Mouse (Mus musculus): Measurements from ENCODE around the gene 5830473C10Rik. TPM values are rescaled to one million over a fixed set of nuclear protein-coding genes. Genes with fewer than 3 reads are reported as not detected.
"Not testable (repeated sequence)": the region's sequence is repeated elsewhere in the genome, so short reads cannot be mapped to it uniquely, and the experiment has no call there.

Gene 5830473C10Rik
- polyA plus RNA-seq, 1 experiment = not detected

DNA sequence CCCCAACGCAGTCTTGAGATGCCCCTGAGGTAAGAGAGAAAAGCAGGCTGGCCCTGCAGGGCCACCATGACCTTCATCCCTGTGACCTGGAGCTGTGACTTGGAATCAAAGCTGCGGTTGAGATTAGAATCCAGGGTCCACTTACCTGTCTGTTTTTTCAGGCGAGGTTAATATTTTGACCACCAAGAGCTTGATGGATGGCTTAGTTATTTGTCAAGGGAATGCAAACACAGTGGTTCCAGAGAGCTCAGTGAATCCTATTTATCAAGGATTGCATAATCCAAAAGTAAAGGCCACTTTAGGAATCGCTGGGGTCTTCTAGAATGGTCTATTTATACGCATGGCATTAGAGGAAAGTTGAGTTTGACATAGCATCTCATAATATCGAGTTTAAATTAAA, 21.3 kb downstream of the 5830473C10Rik start:
- H3K27ac ChIP-seq (replicated peaks; ENCODE audit: low read depth, low read length) = no peak overlapping the region
- no peak overlapping the region for H3K4me3 ChIP-seq (ENCODE audit: insufficient read depth, low read depth, low read length)
- H3K4me1 ChIP-seq (ENCODE audit: control insufficient read depth, insufficient read depth, insufficient read length, low read length) = no peaks in the 10 kb centered on the region

DNA sequence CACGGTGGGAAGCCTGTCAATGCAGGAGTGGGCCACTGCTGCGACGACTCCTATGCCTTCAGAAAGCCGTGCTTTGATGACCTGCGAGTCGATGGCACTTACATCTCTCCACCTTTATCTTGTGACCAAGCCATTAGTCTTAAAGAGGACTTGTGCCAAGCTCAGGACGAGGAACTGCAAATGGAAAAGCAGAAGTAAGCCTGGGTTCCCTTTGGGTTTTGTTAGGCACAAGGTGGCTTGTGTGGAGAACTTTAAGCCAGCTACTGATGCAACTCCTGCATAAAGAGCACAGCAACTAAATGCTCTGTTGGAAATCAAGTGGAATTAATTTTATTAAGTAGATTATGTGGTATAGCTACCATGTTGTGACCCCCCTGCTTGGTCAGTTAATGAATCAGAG, 23.9 kb downstream of the 5830473C10Rik start:
- Histone ChIP-seq H3K4me1 (ENCODE audit: control insufficient read depth, insufficient read depth, insufficient read length, low read length) (no peaks in the 10 kb centered on the region), H3K27ac (replicated peaks; ENCODE audit: low read depth, low read length) (no peak overlapping the region), H3K4me3 (ENCODE audit: insufficient read depth, low read depth, low read length) (no peak overlapping the region)

GRCm38 (mm10) chr5:90586511-90586910, 25.6 kb downstream of the 5830473C10Rik start:
- Histone ChIP-seq H3K4me3 (ENCODE audit: insufficient read depth, low read depth, low read length) (no peak overlapping the region), H3K27ac (replicated peaks; ENCODE audit: low read depth, low read length) (no peak overlapping the region), H3K4me1 (ENCODE audit: control insufficient read depth, insufficient read depth, insufficient read length, low read length) (no peaks in the 10 kb centered on the region)

- Histone ChIP-seq H3K4me3 (ENCODE audit: insufficient read depth, low read depth, low read length) (no peak overlapping the region), H3K4me1 (ENCODE audit: control insufficient read depth, insufficient read depth, insufficient read length, low read length) (no peaks in the 10 kb centered on the region), H3K27ac (replicated peaks; ENCODE audit: low read depth, low read length) (no peak overlapping the region)
These were observed 27.2 kb downstream of the 5830473C10Rik start for GRCm38 (mm10) chr5:90588104-90588503.

DNA sequence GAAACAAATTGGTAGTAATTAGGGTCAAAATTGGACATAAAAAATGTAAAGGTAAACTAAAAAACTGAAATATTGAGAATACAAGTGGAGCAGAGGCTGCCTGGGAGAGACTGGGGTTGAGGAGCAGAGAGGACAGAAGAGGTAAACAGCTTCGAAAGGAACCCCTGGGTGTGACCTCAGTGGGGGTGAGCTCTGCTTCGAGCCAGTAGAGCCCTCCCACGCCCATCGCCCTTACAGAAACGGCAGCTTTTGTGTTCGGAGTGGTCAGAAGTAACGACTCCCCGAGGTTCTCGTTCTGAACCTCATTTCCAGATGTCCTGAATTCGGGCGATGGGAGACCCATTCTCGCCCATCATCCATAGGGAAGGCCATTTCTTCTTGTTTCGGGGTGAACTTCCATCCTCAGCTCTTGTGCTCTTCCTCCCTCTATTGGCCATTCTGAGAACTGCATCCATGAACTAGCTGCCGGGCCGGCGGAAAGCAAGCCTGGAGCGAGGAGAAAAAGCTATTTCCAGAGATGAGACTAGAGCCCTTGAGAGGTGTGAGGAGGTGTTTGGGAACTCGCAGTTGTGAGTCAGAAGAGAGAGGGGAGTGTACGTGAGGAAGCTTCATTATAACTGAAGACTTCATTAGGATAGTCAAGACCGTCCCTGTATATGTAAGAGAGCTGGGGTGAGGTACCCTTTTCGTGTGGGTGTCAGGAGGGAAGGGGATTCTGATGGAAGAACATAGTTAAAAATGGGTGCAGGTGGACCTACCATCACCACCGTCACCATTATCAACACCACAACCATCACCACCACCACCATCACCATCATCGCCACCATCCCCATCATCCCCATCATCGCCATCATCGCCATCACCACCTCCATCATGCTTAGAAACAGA, 28.0 kb downstream of the 5830473C10Rik start:
- no peak overlapping the region for H3K4me3 ChIP-seq (ENCODE audit: insufficient read depth, low read depth, low read length)
- H3K4me1 ChIP-seq (ENCODE audit: control insufficient read depth, insufficient read depth, insufficient read length, low read length) = no peaks in the 10 kb centered on the region
- H3K27ac ChIP-seq (replicated peaks; ENCODE audit: low read depth, low read length) = no peak overlapping the region

DNA sequence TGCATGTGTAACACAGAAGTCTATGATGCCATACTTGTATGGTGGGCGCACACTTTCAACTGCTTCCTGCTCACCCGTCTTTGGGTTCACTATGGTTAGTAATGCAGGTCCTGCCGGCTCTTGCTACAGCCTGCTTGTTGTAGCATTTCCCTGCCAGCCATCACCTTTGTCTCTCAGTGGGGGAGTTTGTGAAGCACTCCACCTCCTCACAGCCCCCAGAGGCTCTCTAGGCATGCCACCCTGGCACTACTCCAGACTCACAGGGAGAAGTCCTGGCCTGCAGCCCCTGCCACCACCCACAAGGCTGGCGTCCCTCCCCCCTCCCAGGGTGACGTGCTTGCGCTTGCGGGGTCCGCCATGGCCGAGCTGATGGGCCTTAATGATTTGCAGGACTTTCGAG, 29.8 kb downstream of the 5830473C10Rik start:
- H3K4me1 ChIP-seq (ENCODE audit: control insufficient read depth, insufficient read depth, insufficient read length, low read length) = no peaks in the 10 kb centered on the region
- no peak overlapping the region for H3K4me3 ChIP-seq (ENCODE audit: insufficient read depth, low read depth, low read length)
- H3K27ac ChIP-seq (replicated peaks; ENCODE audit: low read depth, low read length) = no peak overlapping the region

GRCm38 (mm10) chr5:90591936-90592335, 31.0 kb downstream of the 5830473C10Rik start:
- no peak overlapping the region for H3K4me3 ChIP-seq (ENCODE audit: insufficient read depth, low read depth, low read length)
- no peaks in the 10 kb centered on the region for H3K4me1 ChIP-seq (ENCODE audit: control insufficient read depth, insufficient read depth, insufficient read length, low read length)
- no peak overlapping the region for H3K27ac ChIP-seq (replicated peaks; ENCODE audit: low read depth, low read length)

DNA sequence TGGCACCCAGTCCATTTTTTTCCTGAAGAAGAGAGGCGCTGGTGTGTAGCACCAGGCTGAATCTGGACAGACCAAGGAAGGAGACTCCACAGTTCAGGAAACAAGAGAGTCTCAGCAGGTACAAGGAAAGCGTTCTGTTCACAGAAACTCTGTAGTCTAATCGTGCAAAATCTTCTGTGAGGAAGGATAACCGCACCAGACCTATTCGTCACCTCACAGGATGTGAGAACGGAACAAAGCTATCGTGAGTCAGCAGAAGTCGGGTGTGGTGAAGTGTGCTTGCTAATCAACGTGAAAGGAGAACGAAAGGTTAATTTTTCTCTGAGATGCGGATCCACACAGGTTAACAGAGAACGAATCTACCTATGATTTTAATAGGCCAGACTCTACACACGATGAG, 34.0 kb downstream of the 5830473C10Rik start:
- no peak overlapping the region for H3K4me3 ChIP-seq (ENCODE audit: insufficient read depth, low read depth, low read length)
- no peak overlapping the region for H3K27ac ChIP-seq (replicated peaks; ENCODE audit: low read depth, low read length)
- H3K4me1 ChIP-seq (ENCODE audit: control insufficient read depth, insufficient read depth, insufficient read length, low read length) = no peaks in the 10 kb centered on the region

DNA sequence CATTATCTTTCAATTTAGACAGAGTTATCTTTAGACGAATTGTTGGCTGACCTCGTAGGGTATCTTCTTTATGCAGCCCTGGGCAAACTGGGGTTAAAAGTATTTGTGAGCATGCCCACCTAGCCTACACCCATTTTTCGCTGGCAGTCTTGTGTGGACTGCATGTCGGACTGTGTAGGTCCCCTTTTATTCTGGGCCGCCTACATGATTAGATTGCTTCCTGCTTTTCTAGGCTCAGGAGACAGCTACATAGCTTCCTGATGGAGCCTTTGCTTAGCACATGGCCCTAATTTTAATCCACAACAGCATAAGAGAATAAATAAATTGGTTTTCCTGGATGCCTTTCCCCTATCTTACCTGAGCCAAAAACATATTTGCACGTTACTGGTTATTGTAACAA, 35.2 kb downstream of the 5830473C10Rik start:
- Histone ChIP-seq H3K4me3 (ENCODE audit: insufficient read depth, low read depth, low read length) (no peak overlapping the region), H3K4me1 (ENCODE audit: control insufficient read depth, insufficient read depth, insufficient read length, low read length) (no peaks in the 10 kb centered on the region), H3K27ac (replicated peaks; ENCODE audit: low read depth, low read length) (no peak overlapping the region)

- Histone ChIP-seq H3K4me1 (ENCODE audit: control insufficient read depth, insufficient read depth, insufficient read length, low read length) (no peaks in the 10 kb centered on the region), H3K27ac (replicated peaks; ENCODE audit: low read depth, low read length) (no peak overlapping the region), H3K4me3 (ENCODE audit: insufficient read depth, low read depth, low read length) (no peak overlapping the region)
These were observed 40.6 kb downstream of the 5830473C10Rik start for GRCm38 (mm10) chr5:90601469-90601868.

DNA sequence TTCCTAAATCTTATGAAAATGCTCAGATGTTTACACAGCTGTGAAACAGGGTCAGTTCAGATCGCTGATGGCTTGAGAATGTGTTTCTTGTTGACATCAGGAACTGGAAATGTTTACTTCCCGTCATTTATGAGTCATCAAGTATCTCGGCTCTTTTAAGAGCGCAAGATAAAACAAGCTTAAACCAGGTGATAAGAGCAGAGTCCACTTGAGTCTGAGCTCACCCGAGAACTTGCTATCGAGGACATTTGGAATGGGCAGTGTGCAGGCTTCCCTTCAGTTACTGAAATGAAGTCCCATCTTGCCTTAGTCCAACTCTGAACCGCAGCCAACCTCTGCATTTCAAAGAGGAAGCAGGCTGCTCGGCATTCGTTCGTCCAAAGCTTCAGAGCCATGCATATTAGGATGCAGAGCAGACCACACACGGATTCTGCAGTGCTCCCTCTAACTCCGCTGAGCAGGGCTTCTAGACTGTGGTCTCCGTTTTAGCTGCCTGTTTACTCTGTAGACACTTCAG, 42.6 kb downstream of the 5830473C10Rik start:
- Histone ChIP-seq H3K4me3 (ENCODE audit: insufficient read depth, low read depth, low read length) (no peak overlapping the region), H3K4me1 (ENCODE audit: control insufficient read depth, insufficient read depth, insufficient read length, low read length) (no peaks in the 10 kb centered on the region), H3K27ac (replicated peaks; ENCODE audit: low read depth, low read length) (no peak overlapping the region)

GRCm38 (mm10) chr5:90608906-90609305, 48.0 kb downstream of the 5830473C10Rik start:
- H3K4me1 ChIP-seq (ENCODE audit: control insufficient read depth, insufficient read depth, insufficient read length, low read length) = no peaks in the 10 kb centered on the region
- H3K27ac ChIP-seq (replicated peaks; ENCODE audit: low read depth, low read length) = no peak overlapping the region
- H3K4me3 ChIP-seq (ENCODE audit: insufficient read depth, low read depth, low read length) = no peak overlapping the region

- Histone ChIP-seq H3K27ac (replicated peaks; ENCODE audit: low read depth, low read length) (no peak overlapping the region), H3K4me1 (ENCODE audit: control insufficient read depth, insufficient read depth, insufficient read length, low read length) (no peaks in the 10 kb centered on the region), H3K4me3 (ENCODE audit: insufficient read depth, low read depth, low read length) (no peak overlapping the region)
These were observed 50.5 kb downstream of the 5830473C10Rik start for GRCm38 (mm10) chr5:90611388-90611787.

GRCm38 (mm10) chr5:90611996-90612611, 51.2 kb downstream of the 5830473C10Rik start:
- Histone ChIP-seq H3K4me1 (ENCODE audit: control insufficient read depth, insufficient read depth, insufficient read length, low read length) (no peaks in the 10 kb centered on the region), H3K4me3 (ENCODE audit: insufficient read depth, low read depth, low read length) (no peak overlapping the region), H3K27ac (replicated peaks; ENCODE audit: low read depth, low read length) (no peak overlapping the region)

DNA sequence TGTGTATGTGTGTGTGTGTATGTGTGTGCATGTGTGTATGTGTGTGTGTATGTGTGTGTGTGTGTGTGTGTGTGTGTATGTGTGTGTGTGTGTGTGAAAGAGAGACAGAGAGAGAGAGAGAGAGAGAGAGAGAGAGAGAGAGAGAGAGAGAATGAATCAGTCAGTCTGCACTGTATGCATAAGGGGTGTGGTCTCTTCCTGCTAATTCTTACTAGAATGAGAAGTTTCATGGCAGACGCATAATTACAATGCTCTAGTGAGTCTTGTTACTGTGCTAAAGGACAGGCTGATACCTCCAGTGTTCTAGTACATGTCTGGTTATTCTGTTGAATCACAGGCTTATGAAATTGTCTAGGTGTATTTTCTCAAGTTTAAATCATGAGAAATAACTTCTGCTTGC, 51.8 kb downstream of the 5830473C10Rik start:
- H3K4me1 ChIP-seq (ENCODE audit: control insufficient read depth, insufficient read depth, insufficient read length, low read length); H3K27ac ChIP-seq (replicated peaks; ENCODE audit: low read depth, low read length); H3K4me3 ChIP-seq (ENCODE audit: insufficient read depth, low read depth, low read length): not testable (repeated sequence)

GRCm38 (mm10) chr5:90617859-90618258, 57.0 kb downstream of the 5830473C10Rik start:
- Histone ChIP-seq H3K4me3 (ENCODE audit: insufficient read depth, low read depth, low read length) (no peak overlapping the region), H3K4me1 (ENCODE audit: control insufficient read depth, insufficient read depth, insufficient read length, low read length) (no peaks in the 10 kb centered on the region), H3K27ac (replicated peaks; ENCODE audit: low read depth, low read length) (no peak overlapping the region)
